Mouse (Mus musculus): ENCODE results near the gene Psmd12. TPM values are rescaled to one million over a fixed set of nuclear protein-coding genes. Genes with fewer than 3 reads are reported as not detected.

The Psmd12 gene
- total RNA-seq, 1 experiment from 2014 or later, result 95.0 TPM

DNA sequence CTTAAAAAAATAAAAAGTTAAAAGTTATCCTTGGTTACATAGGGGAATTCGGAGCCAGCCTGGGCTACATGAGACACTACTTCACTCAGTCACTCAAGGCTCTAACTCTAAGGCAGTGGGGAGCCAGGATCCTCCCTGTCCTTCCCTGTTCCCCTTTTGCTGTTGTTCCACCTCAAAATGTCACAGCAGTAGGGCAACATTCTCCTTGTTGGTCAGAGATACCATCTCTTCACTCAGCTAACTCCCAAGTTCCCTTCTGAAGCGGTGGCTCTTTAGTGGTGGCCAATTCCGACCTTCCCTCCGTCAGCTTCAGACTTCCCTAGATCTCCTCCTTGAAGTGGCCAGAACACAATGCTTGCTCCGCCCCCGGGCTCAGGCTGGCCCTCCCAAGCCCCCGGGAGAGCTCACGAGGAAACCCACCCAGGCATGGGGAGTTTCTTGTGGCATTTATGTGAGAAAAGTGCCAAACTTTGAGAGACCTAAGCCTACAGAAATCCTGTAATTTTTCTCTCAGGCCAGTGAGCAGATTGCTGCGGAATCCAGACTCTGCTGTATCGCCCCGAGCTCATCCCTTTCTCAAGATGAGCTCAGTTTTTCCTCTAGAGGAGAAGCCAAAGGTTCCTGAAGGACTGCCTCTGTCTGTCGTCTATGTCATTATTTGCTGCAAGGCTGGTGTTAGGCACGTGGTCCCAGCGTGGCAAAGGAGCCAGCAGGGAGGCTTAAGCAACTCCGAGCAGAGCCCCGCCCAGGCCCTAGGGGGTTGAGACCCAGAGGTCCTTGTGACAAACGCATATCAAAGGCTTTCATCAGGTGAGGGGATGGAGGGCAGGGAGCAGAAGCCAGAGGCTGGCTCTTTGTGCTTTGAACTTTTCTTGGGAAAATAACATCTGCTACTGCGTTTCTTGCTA is 31.3 kb downstream of the Psmd12 start:
- peak; percentile 76 for DNase-seq

- DNase-seq, result peak; percentile 79
These were observed 32.7 kb downstream of the Psmd12 start for GRCm38 (mm10) chr11:107511954-107512353.

DNA sequence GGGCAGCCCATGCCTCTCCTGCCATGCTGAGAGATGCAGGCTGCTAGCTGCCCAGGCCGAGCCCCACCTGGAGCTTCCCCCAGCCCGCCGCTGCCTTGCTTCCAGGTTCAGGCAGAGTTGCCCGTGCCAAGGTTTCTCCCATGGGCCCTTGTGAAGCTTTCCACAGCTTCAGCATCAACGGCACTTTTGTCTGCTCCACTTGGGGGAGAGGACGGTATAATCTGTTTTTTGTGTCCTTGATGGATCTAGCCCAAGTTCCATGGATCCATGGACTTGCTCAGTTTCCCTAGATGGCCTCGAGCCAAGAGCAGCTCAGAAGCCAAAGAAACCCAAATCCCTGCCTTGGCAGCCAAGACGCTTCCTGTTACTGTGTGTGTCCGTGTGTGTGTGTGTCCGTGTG is 33.8 kb downstream of the Psmd12 start:
- DNase-seq, result no peak

- no peak for DNase-seq
These were observed 37.1 kb downstream of the Psmd12 start for GRCm38 (mm10) chr11:107516387-107516786.

GRCm38 (mm10) chr11:107518645-107519429 is 39.6 kb downstream of the Psmd12 start:
- DNase-seq, result no peak

GRCm38 (mm10) chr11:107521153-107521552 is 41.9 kb downstream of the Psmd12 start:
- peak; percentile 62 for DNase-seq

DNA sequence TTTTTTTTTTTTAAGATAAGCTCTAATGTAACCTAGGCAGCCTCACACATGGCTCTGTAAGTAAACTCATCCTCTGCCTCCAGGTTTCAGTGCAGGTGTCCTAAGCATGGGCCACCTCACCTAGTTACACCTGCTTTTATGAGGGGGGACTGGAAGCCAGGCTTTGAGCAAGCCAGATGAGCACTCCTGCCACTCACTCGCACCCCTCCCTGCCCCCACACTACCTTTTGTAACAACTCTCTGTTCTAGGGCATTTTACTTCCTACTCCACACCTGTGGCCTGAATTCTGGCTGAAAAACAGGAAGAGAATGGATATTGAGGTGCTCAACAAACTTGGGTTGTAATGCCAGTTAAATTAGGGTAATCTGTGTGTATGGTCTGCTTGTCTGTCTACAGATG is 45.7 kb downstream of the Psmd12 start:
- no peak for DNase-seq

DNA sequence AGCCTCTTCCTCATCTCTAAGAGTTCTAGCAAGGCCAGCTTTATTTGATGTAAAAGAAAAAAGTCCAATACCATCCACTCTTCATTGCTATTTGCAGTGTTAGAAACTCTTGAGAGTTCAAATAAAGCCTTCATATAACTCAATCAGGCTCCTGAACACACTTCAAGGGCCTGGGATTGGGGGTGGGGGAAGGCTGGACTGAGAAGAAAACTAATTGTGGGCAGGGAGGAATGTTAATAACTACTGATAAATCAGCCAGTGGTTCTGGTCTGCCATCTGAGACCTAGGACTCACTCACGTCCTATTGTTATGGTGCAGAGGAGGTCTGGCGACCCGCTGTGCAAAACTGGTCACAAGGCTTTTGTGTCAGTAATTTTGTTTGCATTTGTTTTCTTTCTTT is 48.3 kb downstream of the Psmd12 start:
- DNase-seq, result no peak

GRCm38 (mm10) chr11:107529320-107529719 is 50.0 kb downstream of the Psmd12 start:
- DNase-seq, result peak; percentile 59

DNA sequence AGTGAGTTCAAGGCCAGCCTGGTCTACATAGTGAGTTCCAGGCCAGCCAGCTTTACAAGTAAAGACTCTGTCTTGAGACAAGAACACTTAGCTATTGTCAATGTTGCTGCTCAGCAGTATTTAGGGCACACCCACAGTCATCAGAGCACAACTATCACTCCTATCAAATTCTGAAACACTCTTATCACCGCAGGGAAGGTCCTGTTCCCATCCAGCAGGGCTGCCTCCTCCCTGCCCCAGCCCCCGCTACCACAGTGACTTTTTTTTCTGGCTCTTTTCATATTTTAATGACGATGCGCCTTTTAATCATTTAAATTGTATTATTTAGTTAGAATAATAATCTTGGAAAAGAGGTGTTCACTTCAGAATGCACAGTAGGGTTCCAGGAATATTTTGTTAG is 52.2 kb downstream of the Psmd12 start:
- DNase-seq, result no peak

DNA sequence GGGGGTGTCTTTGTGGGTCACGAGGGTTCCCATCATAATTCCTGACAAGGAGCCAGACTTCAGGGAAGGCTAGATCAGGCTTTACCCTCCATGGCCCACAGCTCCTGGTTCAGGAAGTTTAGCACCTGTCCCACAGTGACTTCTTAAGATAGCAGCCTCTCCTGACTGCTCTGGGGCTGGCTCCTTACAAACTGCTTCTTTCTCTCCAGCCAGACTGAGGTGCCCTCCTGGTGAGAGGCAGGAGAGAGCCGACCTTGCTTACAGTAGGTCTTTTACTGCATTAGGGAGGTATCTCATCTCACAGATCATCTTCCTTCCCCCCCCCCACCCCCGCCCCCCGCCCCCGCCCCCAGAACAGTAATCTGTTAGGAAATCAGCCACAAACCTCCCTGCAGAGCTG is 53.0 kb downstream of the Psmd12 start:
- no peak for DNase-seq

DNA sequence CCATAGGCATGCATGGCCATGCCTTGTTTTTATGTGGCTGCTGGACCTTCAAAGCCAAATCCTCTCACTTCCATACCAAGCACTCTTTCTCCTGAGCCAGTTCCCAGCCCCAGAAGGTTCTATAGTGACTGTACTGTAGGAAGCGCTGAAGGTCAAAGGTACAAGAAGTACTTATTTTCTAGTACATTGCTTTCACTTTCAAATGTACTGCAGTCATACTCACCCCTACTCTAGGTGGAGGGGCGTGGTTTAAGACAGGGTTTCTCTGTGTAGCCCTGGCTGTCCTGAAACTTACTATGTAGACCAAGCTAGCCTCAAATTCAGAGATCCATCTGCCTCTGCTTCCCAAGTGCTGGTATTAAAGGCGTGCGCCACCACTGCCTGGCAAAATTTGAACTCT is 59.7 kb downstream of the Psmd12 start:
- DNase-seq, result no peak

- no peak for DNase-seq
These were observed 61.1 kb downstream of the Psmd12 start for GRCm38 (mm10) chr11:107540339-107540738.

DNA sequence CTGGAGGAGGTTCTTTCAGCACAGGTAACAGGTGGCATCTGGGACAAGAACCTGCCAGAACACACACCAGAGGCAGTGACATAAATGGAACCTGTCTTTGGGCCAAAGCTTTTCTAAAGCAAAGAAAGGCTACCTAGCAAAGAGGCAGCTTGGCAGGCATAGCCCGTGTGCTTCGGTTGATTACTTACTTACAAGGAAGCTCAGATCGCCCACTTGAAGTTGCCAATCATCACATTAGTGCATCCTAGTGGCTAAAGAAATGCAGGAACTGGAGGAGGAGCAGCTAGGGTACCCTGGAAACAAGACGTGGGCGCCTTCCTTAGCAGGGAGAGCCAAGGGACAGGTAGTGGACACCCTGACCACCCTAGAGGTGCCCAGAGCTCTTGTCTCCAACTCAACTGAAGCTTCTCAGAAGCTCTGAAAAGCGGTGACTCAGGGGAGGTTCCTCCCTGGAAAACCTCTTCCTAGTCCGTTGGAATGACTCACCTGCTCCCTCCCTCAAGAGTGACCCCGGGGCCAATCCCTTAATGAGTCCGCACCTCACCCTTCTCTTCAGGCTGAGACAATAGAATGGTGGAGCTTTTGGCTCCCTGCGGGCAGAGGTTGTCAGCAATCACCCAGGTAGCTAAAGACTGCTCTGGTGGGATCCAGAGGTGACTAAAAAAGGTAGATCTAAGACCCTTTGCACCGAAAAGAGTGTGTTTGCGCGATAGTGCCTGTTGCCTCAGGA is 66.6 kb downstream of the Psmd12 start:
- peak; percentile 33 for DNase-seq

DNA sequence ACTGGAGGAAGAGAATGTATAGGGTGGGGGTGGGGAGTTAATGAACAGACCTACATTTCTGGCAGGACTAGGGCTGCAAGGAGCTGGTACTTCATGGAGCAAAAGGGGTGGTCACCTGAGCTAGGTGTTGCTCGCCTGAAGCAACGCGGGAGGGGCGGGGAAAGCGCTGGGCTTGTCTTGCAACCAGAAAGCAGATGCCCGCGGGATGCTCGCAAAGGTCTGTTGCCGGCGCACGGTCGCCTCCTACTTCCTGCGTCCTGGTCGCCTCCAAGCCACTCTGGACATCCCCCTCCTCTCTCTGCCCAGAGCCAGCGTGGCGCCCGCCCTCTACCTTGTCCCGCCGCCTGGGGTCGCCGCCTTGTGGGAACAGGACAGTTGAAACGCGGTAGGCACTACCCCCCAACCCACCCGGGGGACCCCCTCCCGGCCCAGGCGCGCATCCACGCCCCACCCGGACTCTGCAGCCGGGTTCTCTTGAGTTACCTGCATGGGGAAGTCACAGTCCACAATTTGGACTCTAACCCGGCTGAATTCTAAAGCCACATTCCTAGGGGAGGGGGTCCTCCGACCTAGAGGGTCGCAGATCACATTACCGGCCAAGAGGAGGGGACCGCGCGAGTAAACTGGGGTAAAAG is 67.5 kb downstream of the Psmd12 start:
- peak; percentile 44 for DNase-seq

DNA sequence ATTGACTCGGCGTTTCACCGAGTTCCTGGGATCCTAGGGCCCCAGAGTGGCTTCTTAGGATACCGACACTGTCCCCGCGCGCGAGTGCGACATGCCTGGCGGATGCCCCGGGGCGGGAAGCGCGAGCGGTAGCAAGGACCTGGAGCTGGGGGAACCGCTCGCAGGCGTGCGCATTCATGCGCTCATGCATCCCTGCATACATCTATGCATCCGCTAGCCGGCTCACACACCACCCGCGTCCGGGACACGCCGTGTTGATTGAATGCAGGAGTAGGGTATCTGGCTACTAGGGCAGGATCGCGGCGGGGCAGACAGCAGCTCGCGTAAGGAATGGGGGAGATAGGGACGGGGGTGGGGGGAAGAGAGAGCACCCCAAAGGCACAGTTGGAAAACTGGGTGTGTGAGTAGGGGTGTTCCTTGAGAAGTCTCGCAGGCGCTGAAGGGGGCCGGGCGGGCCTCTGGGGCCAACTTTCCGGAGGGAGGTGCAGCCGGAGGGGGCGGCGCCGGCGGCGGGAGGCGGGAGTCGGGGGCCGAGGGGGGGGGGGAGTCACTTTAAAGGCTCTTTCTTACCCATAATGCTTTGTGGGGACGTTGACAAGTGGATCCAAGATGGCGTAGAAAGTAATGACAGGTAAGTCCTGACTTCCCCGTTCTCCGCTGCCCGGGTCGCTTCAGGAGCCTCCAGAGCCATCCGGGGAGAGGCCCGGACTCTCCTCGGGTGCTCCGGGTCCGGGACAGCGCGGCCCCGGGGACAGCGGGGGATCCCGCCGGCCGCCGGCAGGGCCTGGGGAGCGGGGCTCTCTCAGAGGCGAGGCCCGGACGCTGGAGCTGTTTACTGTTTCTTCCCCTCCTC is 68.3 kb downstream of the Psmd12 start, which contains the start of gene Helz:
Gene Helz (plus strand): TSS at position 580 of the 853 bp plus-strand sequence.
- peak; percentile 84 for DNase-seq

DNA sequence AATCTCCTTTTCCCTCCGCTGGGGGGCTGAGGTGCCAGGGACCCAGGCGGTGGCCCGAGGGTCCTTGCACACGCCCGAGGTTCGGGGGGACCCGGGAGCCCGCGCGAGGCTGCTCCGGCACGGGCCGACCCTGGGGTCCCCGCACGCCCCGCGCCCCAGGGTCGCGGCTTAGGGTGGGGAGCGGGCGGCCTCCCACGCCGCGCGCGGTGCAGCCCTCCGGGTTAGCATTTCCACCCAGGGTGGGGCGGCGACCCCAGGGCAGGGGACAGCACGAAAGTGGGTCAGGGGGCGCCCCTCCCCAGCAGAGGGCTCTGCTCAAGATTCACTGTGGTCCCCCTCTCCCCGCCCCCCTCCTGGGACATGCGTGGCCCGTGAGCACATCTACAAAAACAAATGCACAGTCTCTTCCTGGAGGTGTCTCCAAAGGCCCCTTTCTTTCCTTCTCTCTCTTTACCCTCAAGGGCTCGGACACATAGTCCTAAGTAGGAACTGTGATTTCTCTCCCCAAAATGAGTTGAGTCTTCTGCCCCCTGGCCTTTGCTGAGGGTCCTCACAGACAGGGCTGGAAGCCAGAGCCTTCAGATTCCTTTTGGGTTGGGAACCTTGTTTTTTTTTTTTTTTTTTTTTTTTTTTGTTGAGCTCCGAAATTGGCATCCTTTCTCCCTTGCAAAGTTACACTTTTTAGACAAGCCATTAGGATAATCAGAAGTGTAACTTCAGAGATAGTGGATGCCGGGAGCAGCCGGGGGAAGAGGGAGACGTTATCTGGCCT is 69.1 kb downstream of the Psmd12 start:
- peak; percentile 53 for DNase-seq
